Mouse (Mus musculus): ENCODE data around the gene Vav1. TPM values are rescaled to one million over a fixed set of nuclear protein-coding genes. Genes with fewer than 3 reads are reported as not detected.
A peak's percentile ranks its signal among the peaks of the same experiment; 100 is the strongest.
"Not testable (repeated sequence)": the region's sequence is repeated elsewhere in the genome, so short reads cannot be mapped to it uniquely, and the experiment has no call there.

Gene Vav1
- polyA plus RNA-seq, 1 experiment from 2014 or later: 1.7 TPM

DNA sequence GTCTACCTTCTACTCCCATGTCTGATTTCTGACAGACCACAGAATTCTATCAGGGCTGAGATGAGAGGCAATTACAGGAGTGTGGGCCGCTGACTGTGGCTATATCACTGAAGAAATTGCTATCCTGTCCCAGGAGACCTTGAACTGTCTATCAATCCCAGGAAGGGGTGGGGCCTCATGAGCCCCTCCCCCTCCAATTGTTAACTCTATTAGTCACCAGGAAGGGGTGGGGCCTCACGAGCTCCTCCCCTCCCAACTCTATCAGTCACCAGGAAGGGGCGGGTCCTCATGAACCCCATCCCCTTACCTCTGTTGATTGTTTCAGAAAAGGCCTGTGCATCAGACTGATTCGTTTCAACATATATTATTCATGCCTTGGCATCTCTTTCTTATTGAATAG, 53.3 kb downstream of the Vav1 start:
- H3K9me3 ChIP-seq (ENCODE audit: control insufficient read depth, low read length): no peaks in the 10 kb centered on the region
- H3K36me3 ChIP-seq (ENCODE audit: control insufficient read depth, insufficient read depth, low read length): no peaks in the 10 kb centered on the region
- H3K4me2 ChIP-seq (ENCODE audit: low read depth, severe bottlenecking): no peak overlapping the region
- no peak for ATAC-seq (ENCODE audit: insufficient number of reproducible peaks, low FRiP score, low TSS enrichment, low read depth)
- no peak overlapping the region for H3K27ac ChIP-seq (replicated peaks; ENCODE audit: low read depth, low read length)
- H3K27me3 ChIP-seq (ENCODE audit: control insufficient read depth, insufficient read depth, low read length): no peaks in the 10 kb centered on the region
- no peaks in the 10 kb centered on the region for H3K4me1 ChIP-seq (ENCODE audit: control insufficient read depth, insufficient read depth, low read length)
- H3K4me3 ChIP-seq (ENCODE audit: low read depth, low read length): no peak overlapping the region
- no peak overlapping the region for H3K9ac ChIP-seq (ENCODE audit: low read length)
- DNase-seq (ENCODE audit: low spot score): no peak
- 81% methylated on average over 4 of the region's 4 CpGs for WGBS

DNA sequence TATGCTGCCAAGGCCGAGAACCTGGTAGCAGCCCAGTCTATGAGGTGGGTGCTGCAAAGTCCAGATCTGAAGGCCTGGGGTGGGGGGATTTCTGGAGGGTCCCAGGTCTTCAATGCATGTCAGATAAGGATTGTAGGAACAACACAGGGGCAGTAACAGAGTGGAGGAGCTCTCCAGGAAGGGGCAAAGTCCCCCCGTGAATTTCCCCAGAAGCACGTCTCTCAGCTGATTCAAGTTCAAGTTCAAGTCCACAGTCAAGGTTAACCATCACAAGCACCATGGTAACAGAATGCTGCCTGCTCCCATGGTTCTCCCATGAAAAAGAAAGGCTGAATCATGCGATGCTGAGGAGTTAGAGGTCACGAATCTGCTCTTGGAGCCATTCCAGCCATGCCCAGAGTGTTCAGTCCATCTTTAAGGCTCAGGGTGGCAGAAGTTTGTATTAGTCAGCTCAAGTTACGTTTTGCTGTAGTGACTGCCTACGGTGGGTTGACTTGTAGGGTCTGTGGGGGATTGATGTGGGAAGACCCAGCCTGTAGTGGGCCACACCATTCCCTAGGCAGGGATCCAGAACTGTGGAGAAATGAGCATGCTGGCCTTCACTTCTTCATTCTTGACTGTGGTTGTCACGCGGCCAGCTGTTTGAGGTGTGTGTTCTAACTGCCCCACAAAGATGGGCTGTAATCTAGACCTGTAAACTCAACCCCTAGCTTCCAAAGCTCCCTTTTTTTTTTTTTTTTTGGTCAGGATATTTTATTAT, 55.3 kb downstream of the Vav1 start:
- H3K9me3 ChIP-seq (ENCODE audit: control insufficient read depth, low read length): no peaks in the 10 kb centered on the region
- whole genome bisulfite sequencing: 70% methylated on average over 9 of the region's 9 CpGs
- no peaks in the 10 kb centered on the region for H3K27me3 ChIP-seq (ENCODE audit: control insufficient read depth, insufficient read depth, low read length)
- no peak overlapping the region for H3K27ac ChIP-seq (replicated peaks; ENCODE audit: low read depth, low read length)
- H3K9ac ChIP-seq (ENCODE audit: low read length): no peak overlapping the region
- H3K4me2 ChIP-seq (ENCODE audit: low read depth, severe bottlenecking): no peak overlapping the region
- H3K4me1 ChIP-seq (ENCODE audit: control insufficient read depth, insufficient read depth, low read length): no peaks in the 10 kb centered on the region
- ATAC-seq (ENCODE audit: insufficient number of reproducible peaks, low FRiP score, low TSS enrichment, low read depth) (no peak), DNase-seq (ENCODE audit: low spot score) (no peak)
- H3K4me3 ChIP-seq (ENCODE audit: low read depth, low read length): no peak overlapping the region
- no peaks in the 10 kb centered on the region for H3K36me3 ChIP-seq (ENCODE audit: control insufficient read depth, insufficient read depth, low read length)

DNA sequence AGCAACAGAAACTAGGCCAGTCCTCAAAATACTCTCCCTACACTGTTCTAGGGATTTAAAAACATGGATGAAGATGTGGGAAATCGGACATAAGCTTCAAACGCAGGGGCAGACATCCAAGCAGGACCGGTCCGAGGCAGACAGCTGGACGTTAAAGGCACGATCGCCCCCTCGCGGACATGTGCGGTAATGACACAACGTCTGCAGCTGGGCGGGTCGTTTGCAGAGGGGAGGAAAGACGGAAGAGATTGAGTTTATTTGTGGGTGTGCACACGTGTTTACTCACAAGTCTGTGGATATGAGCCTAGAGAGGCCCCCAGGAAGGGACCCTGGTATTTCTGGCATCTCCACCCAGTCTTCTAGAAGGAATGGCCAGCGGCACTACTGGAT, 55.9 kb downstream of the Vav1 start:
- Histone ChIP-seq H3K9ac (ENCODE audit: low read length) (no peak overlapping the region), H3K4me2 (ENCODE audit: low read depth, severe bottlenecking) (no peak overlapping the region), H3K4me1 (ENCODE audit: control insufficient read depth, insufficient read depth, low read length) (no peaks in the 10 kb centered on the region), H3K4me3 (ENCODE audit: low read depth, low read length) (no peak overlapping the region), H3K27ac (replicated peaks; ENCODE audit: low read depth, low read length) (no peak overlapping the region), H3K9me3 (ENCODE audit: control insufficient read depth, low read length) (no peaks in the 10 kb centered on the region), H3K27me3 (ENCODE audit: control insufficient read depth, insufficient read depth, low read length) (no peaks in the 10 kb centered on the region), H3K36me3 (ENCODE audit: control insufficient read depth, insufficient read depth, low read length) (no peaks in the 10 kb centered on the region)
- WGBS: 7% methylated on average over 16 of the region's 16 CpGs
- ATAC-seq (ENCODE audit: insufficient number of reproducible peaks, low FRiP score, low TSS enrichment, low read depth) (peak; percentile 41; the same call in 1 of the 2 replicates), DNase-seq (ENCODE audit: low spot score) (peak; percentile 94)

DNA sequence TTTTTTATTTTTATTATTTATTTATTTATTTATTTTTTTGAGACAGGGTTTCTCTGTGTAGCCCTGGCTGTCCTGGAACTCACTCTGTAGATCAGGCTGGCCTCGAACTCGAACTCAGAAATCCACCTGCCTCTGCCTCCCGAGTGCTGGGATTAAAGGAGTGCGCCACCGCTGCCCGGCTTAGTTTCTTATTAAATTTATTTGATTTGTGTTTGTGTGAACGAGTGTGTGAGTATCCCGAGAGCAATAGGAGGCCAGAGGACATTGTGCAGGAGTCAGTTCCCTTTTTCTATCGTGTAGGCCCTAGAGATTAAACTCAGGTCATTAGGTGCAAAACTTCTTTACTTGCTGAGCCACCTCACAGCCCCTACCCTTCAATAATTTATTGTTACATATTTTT, 56.3 kb downstream of the Vav1 start:
- DNase-seq (ENCODE audit: low spot score); H3K27me3 ChIP-seq (ENCODE audit: control insufficient read depth, insufficient read depth, low read length); H3K9me3 ChIP-seq (ENCODE audit: control insufficient read depth, low read length); H3K36me3 ChIP-seq (ENCODE audit: control insufficient read depth, insufficient read depth, low read length); H3K9ac ChIP-seq (ENCODE audit: low read length); H3K27ac ChIP-seq (replicated peaks; ENCODE audit: low read depth, low read length); H3K4me2 ChIP-seq (ENCODE audit: low read depth, severe bottlenecking); ATAC-seq (ENCODE audit: insufficient number of reproducible peaks, low FRiP score, low TSS enrichment, low read depth); H3K4me1 ChIP-seq (ENCODE audit: control insufficient read depth, insufficient read depth, low read length); H3K4me3 ChIP-seq (ENCODE audit: low read depth, low read length): not testable (repeated sequence)
- WGBS: 73% methylated on average over 9 of the region's 9 CpGs

DNA sequence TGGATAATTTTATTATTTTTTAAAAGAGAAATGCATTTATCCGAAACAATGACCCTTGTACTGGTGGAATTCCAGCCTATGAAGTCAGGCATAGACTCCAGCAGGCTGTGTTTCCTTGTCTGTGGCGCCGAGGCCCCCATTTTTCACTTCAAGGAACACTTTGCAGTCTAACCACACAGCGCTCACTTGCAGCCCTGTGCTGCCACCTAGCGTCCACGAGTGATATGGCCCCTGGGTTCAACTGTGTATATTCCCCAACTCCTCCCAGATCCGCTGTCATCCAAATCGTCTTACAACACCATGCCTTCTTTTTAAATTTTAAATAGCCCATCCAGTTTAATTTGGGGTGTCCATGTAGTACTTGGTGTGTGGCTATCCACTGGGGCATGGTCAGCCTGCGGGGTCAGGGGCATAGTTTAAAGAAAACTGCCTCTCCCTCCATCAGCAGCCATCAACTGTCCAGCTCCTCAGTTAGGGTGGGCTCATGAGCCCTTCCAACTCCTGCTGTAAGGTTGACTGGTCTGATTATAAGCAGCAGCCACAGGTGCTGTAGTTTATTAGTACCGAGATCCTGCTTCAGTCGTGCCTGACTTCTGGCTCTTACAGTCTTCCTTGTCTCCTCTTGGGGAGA, 56.9 kb downstream of the Vav1 start:
- Histone ChIP-seq H3K4me1 (ENCODE audit: control insufficient read depth, insufficient read depth, low read length) (no peaks in the 10 kb centered on the region), H3K9me3 (ENCODE audit: control insufficient read depth, low read length) (no peaks in the 10 kb centered on the region), H3K27ac (replicated peaks; ENCODE audit: low read depth, low read length) (no peak overlapping the region), H3K27me3 (ENCODE audit: control insufficient read depth, insufficient read depth, low read length) (no peaks in the 10 kb centered on the region), H3K4me3 (ENCODE audit: low read depth, low read length) (no peak overlapping the region), H3K9ac (ENCODE audit: low read length) (no peak overlapping the region), H3K36me3 (ENCODE audit: control insufficient read depth, insufficient read depth, low read length) (no peaks in the 10 kb centered on the region), H3K4me2 (ENCODE audit: low read depth, severe bottlenecking) (no peak overlapping the region)
- WGBS: 15% methylated on average over 11 of the region's 11 CpGs
- ATAC-seq (ENCODE audit: insufficient number of reproducible peaks, low FRiP score, low TSS enrichment, low read depth) (peak; percentile 66), DNase-seq (ENCODE audit: low spot score) (peak; percentile 95)

DNA sequence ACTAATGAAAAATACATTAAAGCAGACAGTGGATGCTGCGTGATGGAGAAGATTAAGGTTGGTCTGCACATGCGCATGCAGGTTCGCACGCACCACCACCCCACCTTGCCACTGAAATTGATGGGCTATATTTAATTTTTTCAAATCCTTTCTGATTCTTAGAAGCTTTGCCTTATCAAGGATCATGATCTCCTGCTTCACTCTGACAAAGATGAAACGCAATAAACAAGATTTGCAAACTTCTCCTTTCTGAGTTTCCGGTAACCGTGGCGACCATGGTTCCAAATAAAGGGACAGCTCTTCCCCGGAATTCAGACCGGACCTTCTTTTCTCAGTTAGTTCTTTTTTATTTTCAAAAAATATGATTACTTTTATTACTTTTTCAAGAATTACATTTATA, 59.1 kb downstream of the Vav1 start:
- ATAC-seq (ENCODE audit: insufficient number of reproducible peaks, low FRiP score, low TSS enrichment, low read depth) (no peak), DNase-seq (ENCODE audit: low spot score) (no peak)
- no peak overlapping the region for H3K9ac ChIP-seq (ENCODE audit: low read length)
- no peaks in the 10 kb centered on the region for H3K27me3 ChIP-seq (ENCODE audit: control insufficient read depth, insufficient read depth, low read length)
- WGBS: 93% methylated on average over 10 of the region's 10 CpGs
- H3K4me2 ChIP-seq (ENCODE audit: low read depth, severe bottlenecking): no peak overlapping the region
- no peak overlapping the region for H3K27ac ChIP-seq (replicated peaks; ENCODE audit: low read depth, low read length)
- H3K36me3 ChIP-seq (ENCODE audit: control insufficient read depth, insufficient read depth, low read length): no peaks in the 10 kb centered on the region
- no peaks in the 10 kb centered on the region; the same call in 1 of the 2 replicates for H3K9me3 ChIP-seq (ENCODE audit: control insufficient read depth, low read length)
- no peaks in the 10 kb centered on the region for H3K4me1 ChIP-seq (ENCODE audit: control insufficient read depth, insufficient read depth, low read length)
- H3K4me3 ChIP-seq (ENCODE audit: low read depth, low read length): no peak overlapping the region

DNA sequence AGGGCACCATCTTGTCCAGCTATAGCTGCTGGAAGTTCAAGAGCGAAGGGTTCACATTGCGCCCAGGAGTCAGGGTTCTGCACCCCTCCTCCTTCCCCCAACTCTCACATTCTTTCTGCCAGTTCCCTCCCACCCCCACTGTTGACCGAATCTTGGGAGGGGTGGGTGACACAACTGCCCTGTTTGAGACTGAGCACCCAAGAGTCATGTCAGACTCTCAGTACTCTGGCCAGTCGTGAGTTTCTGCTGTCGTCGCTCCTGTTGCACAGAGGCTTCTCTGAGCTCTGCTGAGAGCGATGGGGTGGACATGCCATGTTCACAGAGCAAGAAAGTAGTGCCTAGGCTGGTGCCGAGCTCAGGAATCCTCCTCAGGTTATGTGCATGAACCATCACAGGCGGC, 60.4 kb downstream of the Vav1 start:
- H3K4me3 ChIP-seq (ENCODE audit: low read depth, low read length): no peak overlapping the region
- no peaks in the 10 kb centered on the region for H3K27me3 ChIP-seq (ENCODE audit: control insufficient read depth, insufficient read depth, low read length)
- H3K36me3 ChIP-seq (ENCODE audit: control insufficient read depth, insufficient read depth, low read length): no peaks in the 10 kb centered on the region
- no peak overlapping the region for H3K27ac ChIP-seq (replicated peaks; ENCODE audit: low read depth, low read length)
- no peak overlapping the region for H3K9ac ChIP-seq (ENCODE audit: low read length)
- 74% methylated on average over 9 of the region's 9 CpGs for whole genome bisulfite sequencing
- H3K9me3 ChIP-seq (ENCODE audit: control insufficient read depth, low read length): no peaks in the 10 kb centered on the region; the same call in 1 of the 2 replicates
- H3K4me1 ChIP-seq (ENCODE audit: control insufficient read depth, insufficient read depth, low read length): no peaks in the 10 kb centered on the region
- ATAC-seq (ENCODE audit: insufficient number of reproducible peaks, low FRiP score, low TSS enrichment, low read depth): no peak
- no peak overlapping the region for H3K4me2 ChIP-seq (ENCODE audit: low read depth, severe bottlenecking)
- no peak for DNase-seq (ENCODE audit: low spot score)

DNA sequence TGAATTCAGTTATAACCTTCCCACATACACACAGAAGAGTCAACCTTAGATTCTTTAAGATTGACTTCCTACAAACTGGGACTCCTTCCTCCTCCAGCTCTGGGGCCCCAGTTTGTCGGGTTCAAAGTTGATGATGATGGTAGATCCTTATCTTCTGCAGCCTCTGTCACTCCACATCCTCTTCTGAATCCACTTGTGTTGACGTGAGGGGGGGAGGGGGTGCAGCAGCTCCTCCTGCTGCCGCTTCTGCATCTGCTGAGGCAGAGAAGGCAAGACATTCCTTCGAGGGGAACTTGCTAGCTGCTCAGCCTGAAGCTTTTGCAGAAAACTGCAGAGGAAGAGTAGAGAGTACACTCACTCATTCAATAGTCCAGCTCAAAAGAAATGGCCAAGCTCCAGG, 62.7 kb downstream of the Vav1 start:
- H3K9me3 ChIP-seq (ENCODE audit: control insufficient read depth, low read length): no peaks in the 10 kb centered on the region; the same call in 1 of the 2 replicates
- H3K27me3 ChIP-seq (ENCODE audit: control insufficient read depth, insufficient read depth, low read length): no peaks in the 10 kb centered on the region
- ATAC-seq (ENCODE audit: insufficient number of reproducible peaks, low FRiP score, low TSS enrichment, low read depth) (no peak), DNase-seq (ENCODE audit: low spot score) (no peak)
- H3K4me2 ChIP-seq (ENCODE audit: low read depth, severe bottlenecking): no peak overlapping the region
- H3K4me1 ChIP-seq (ENCODE audit: control insufficient read depth, insufficient read depth, low read length): no peaks in the 10 kb centered on the region
- H3K36me3 ChIP-seq (ENCODE audit: control insufficient read depth, insufficient read depth, low read length): no peaks in the 10 kb centered on the region
- no peak overlapping the region for H3K4me3 ChIP-seq (ENCODE audit: low read depth, low read length)
- no peak overlapping the region for H3K27ac ChIP-seq (replicated peaks; ENCODE audit: low read depth, low read length)
- 76% methylated on average over 4 of the region's 4 CpGs for WGBS
- no peak overlapping the region for H3K9ac ChIP-seq (ENCODE audit: low read length)

Data from limb, embryonic 11.5 days (tissue).